Mouse (Mus musculus): ENCODE measurements around the gene Gm11939. TPM values are rescaled to one million over a fixed set of nuclear protein-coding genes. Genes with fewer than 3 reads are reported as not detected.

The Gm11939 gene
- polyA plus RNA-seq, 1 experiment, result not detected

DNA sequence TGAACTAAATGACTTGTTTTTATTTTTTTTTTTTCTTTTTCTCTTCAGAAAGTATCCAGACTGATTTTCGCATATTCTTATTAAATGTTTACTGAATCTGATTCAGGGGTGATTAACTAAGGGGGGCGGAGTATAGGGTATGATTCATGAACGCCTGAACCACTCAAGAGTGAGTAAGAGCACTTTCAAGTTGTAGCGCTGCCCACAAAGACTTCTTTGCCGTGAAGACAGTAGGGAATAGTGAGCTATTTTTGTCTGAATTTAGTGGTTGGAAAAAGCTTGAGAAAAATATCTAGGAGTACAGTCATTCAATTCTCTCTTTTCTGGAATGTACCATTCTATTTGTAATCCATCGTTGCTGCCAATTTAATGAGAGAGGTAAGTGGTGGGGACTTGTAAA, 22.3 kb upstream of the Gm11939 start:
- no peaks in the 10 kb centered on the region for H3K9me3 ChIP-seq (replicated peaks; ENCODE audit: control insufficient read depth, insufficient read depth, low read length, poor library complexity, severe bottlenecking)

GRCm38 (mm10) chr11:99581051-99581450, 21.8 kb upstream of the Gm11939 start:
- Histone ChIP-seq H3K27me3 (ENCODE audit: control insufficient read depth, insufficient read depth, low read length, poor library complexity, severe bottlenecking) (no peaks in the 10 kb centered on the region), H3K36me3 (ENCODE audit: control insufficient read depth, insufficient read depth, low read length, poor library complexity, severe bottlenecking) (no peaks in the 10 kb centered on the region), H3K9ac (ENCODE audit: low read depth, poor library complexity, severe bottlenecking) (no peak overlapping the region), H3K4me1 (ENCODE audit: control insufficient read depth, insufficient read depth, low read length) (no peaks in the 10 kb centered on the region), H3K4me3 (ENCODE audit: low read depth, low read length) (no peak overlapping the region), H3K9me3 (replicated peaks; ENCODE audit: control insufficient read depth, insufficient read depth, low read length, poor library complexity, severe bottlenecking) (no peaks in the 10 kb centered on the region), H3K27ac (ENCODE audit: insufficient read depth, low read length) (no peak overlapping the region)
- no peak for TF ChIP-seq EP300 (IDR thresholded peaks at IDR 0.05; ENCODE audit: insufficient read depth, low read depth, low read length)
- no peak for TF ChIP-seq POLR2A (IDR thresholded peaks at IDR 0.05; ENCODE audit: insufficient read depth, low read length)
- TF ChIP-seq CTCF (IDR thresholded peaks at IDR 0.05; ENCODE audit: low read depth, low read length), result no peak

More for the DNA sequence above, 22.3 kb upstream of the Gm11939 start:
- no peaks in the 10 kb centered on the region for H3K36me3 ChIP-seq (ENCODE audit: control insufficient read depth, insufficient read depth, low read length, poor library complexity, severe bottlenecking)
- no peak overlapping the region for H3K27ac ChIP-seq (ENCODE audit: insufficient read depth, low read length)
- no peak overlapping the region for H3K9ac ChIP-seq (ENCODE audit: low read depth, poor library complexity, severe bottlenecking)
- H3K4me1 ChIP-seq (ENCODE audit: control insufficient read depth, insufficient read depth, low read length), result no peaks in the 10 kb centered on the region
- H3K27me3 ChIP-seq (ENCODE audit: control insufficient read depth, insufficient read depth, low read length, poor library complexity, severe bottlenecking), result no peaks in the 10 kb centered on the region
- TF ChIP-seq CTCF (IDR thresholded peaks at IDR 0.05; ENCODE audit: low read depth, low read length) (no peak), POLR2A (IDR thresholded peaks at IDR 0.05; ENCODE audit: insufficient read depth, low read length) (no peak), EP300 (IDR thresholded peaks at IDR 0.05; ENCODE audit: insufficient read depth, low read depth, low read length) (no peak)
- no peak overlapping the region for H3K4me3 ChIP-seq (ENCODE audit: low read depth, low read length)

- Histone ChIP-seq H3K4me3 (ENCODE audit: low read depth, low read length) (no peak within 1 kb of the TSS), H3K27me3 (ENCODE audit: control insufficient read depth, insufficient read depth, low read length, poor library complexity, severe bottlenecking) (no peaks in the 10 kb centered on the region), H3K27ac (ENCODE audit: insufficient read depth, low read length) (no peak within 1 kb of the TSS), H3K9me3 (replicated peaks; ENCODE audit: control insufficient read depth, insufficient read depth, low read length, poor library complexity, severe bottlenecking) (no peaks in the 10 kb centered on the region), H3K9ac (ENCODE audit: low read depth, poor library complexity, severe bottlenecking) (no peak within 1 kb of the TSS), H3K36me3 (ENCODE audit: control insufficient read depth, insufficient read depth, low read length, poor library complexity, severe bottlenecking) (no peaks in the 10 kb centered on the region), H3K4me1 (ENCODE audit: control insufficient read depth, insufficient read depth, low read length) (no peaks in the 10 kb centered on the region)
- TF ChIP-seq POLR2A (IDR thresholded peaks at IDR 0.05; ENCODE audit: insufficient read depth, low read length), result no peak
- no peak for TF ChIP-seq EP300 (IDR thresholded peaks at IDR 0.05; ENCODE audit: insufficient read depth, low read depth, low read length)
- TF ChIP-seq CTCF (IDR thresholded peaks at IDR 0.05; ENCODE audit: low read depth, low read length), result no peak
Measured at GRCm38 (mm10) chr11:99580636-99581035, 21.4 kb upstream of the Gm11939 start, which contains the start of gene Krtap1-5. Gene Krtap1-5, minus strand, starts transcription at chr11:99581016.

GRCm38 (mm10) chr11:99574106-99574505, 14.8 kb upstream of the Gm11939 start:
- H3K27ac ChIP-seq (ENCODE audit: insufficient read depth, low read length), result no peak overlapping the region
- no peaks in the 10 kb centered on the region for H3K4me1 ChIP-seq (ENCODE audit: control insufficient read depth, insufficient read depth, low read length)
- no peaks in the 10 kb centered on the region for H3K27me3 ChIP-seq (ENCODE audit: control insufficient read depth, insufficient read depth, low read length, poor library complexity, severe bottlenecking)
- H3K9me3 ChIP-seq (replicated peaks; ENCODE audit: control insufficient read depth, insufficient read depth, low read length, poor library complexity, severe bottlenecking), result no peaks in the 10 kb centered on the region
- H3K9ac ChIP-seq (ENCODE audit: low read depth, poor library complexity, severe bottlenecking), result no peak overlapping the region
- no peak overlapping the region for H3K4me3 ChIP-seq (ENCODE audit: low read depth, low read length)
- no peaks in the 10 kb centered on the region for H3K36me3 ChIP-seq (ENCODE audit: control insufficient read depth, insufficient read depth, low read length, poor library complexity, severe bottlenecking)
- TF ChIP-seq EP300 (IDR thresholded peaks at IDR 0.05; ENCODE audit: insufficient read depth, low read depth, low read length) (no peak), CTCF (IDR thresholded peaks at IDR 0.05; ENCODE audit: low read depth, low read length) (peak; percentile 73), POLR2A (IDR thresholded peaks at IDR 0.05; ENCODE audit: insufficient read depth, low read length) (no peak)

DNA sequence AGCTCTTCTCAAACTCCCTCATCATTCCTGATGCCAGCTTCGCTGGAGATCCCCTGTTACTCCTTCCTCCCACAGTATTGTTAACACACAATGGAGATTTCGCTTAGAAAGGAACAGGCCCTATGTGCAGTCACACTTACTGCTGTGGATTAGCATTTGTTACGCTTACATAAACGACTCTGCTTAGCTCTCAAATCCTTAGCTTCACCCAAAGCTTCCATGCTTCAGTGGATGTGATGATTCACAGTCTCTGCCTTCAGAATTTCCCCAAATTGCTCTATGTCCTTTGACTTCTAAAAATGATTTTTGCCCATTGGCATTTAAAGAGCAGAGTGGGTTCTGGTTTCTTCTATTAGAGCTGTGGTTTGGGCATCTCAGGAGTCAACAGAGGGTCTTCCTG, 13.9 kb upstream of the Gm11939 start:
- H3K4me1 ChIP-seq (ENCODE audit: control insufficient read depth, insufficient read depth, low read length), result no peaks in the 10 kb centered on the region
- no peaks in the 10 kb centered on the region for H3K36me3 ChIP-seq (ENCODE audit: control insufficient read depth, insufficient read depth, low read length, poor library complexity, severe bottlenecking)
- H3K9me3 ChIP-seq (replicated peaks; ENCODE audit: control insufficient read depth, insufficient read depth, low read length, poor library complexity, severe bottlenecking), result no peaks in the 10 kb centered on the region
- TF ChIP-seq CTCF (IDR thresholded peaks at IDR 0.05; ENCODE audit: low read depth, low read length) (no peak), EP300 (IDR thresholded peaks at IDR 0.05; ENCODE audit: insufficient read depth, low read depth, low read length) (no peak), POLR2A (IDR thresholded peaks at IDR 0.05; ENCODE audit: insufficient read depth, low read length) (no peak)
- H3K9ac ChIP-seq (ENCODE audit: low read depth, poor library complexity, severe bottlenecking), result no peak overlapping the region
- H3K4me3 ChIP-seq (ENCODE audit: low read depth, low read length), result no peak overlapping the region
- no peaks in the 10 kb centered on the region for H3K27me3 ChIP-seq (ENCODE audit: control insufficient read depth, insufficient read depth, low read length, poor library complexity, severe bottlenecking)
- H3K27ac ChIP-seq (ENCODE audit: insufficient read depth, low read length), result no peak overlapping the region

DNA sequence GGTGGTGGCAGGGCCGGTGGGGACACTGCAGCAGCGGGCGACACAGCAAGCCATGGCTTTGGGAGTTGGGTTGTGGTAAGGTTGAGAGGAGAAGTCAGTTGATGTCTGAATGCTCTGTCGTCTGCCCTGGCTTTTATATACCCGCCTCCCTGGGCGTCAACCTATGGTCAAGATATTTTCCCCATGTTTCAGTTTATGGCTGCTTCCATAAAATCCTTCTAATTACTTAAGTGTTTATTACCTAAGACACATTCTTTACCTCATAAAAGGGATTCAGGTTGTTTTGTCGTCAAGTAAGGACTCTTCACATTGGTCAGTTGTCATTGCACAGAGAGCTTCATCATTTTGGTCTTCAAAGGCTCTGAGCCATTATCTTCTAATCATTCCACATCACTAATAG, 7.3 kb upstream of the Gm11939 start, which contains the start of gene Krtap3-1:
Gene Krtap3-1, minus strand, starts transcription at position 101 of the 400 bp plus-strand sequence.
- H3K9me3 ChIP-seq (replicated peaks; ENCODE audit: control insufficient read depth, insufficient read depth, low read length, poor library complexity, severe bottlenecking), result no peaks in the 10 kb centered on the region
- no peak within 1 kb of the TSS for H3K9ac ChIP-seq (ENCODE audit: low read depth, poor library complexity, severe bottlenecking)
- no peaks in the 10 kb centered on the region for H3K27me3 ChIP-seq (ENCODE audit: control insufficient read depth, insufficient read depth, low read length, poor library complexity, severe bottlenecking)
- no peaks in the 10 kb centered on the region for H3K36me3 ChIP-seq (ENCODE audit: control insufficient read depth, insufficient read depth, low read length, poor library complexity, severe bottlenecking)
- no peak within 1 kb of the TSS for H3K4me3 ChIP-seq (ENCODE audit: low read depth, low read length)
- H3K4me1 ChIP-seq (ENCODE audit: control insufficient read depth, insufficient read depth, low read length), result no peaks in the 10 kb centered on the region
- TF ChIP-seq CTCF (IDR thresholded peaks at IDR 0.05; ENCODE audit: low read depth, low read length) (no peak), EP300 (IDR thresholded peaks at IDR 0.05; ENCODE audit: insufficient read depth, low read depth, low read length) (no peak), POLR2A (IDR thresholded peaks at IDR 0.05; ENCODE audit: insufficient read depth, low read length) (no peak)
- H3K27ac ChIP-seq (ENCODE audit: insufficient read depth, low read length), result no peak within 1 kb of the TSS
